Mouse (Mus musculus): ENCODE results near the gene Btbd8.

GRCm38 (mm10) chr5:107436185-107436584 lies 1.6 kb upstream of the Btbd8 start:
- TF ChIP-seq POLR2A (IDR thresholded peaks at IDR 0.05; ENCODE audit: low read depth, low read length), result no peak
- TF ChIP-seq CTCF (conservative IDR thresholded peaks at IDR 0.05; ENCODE audit: insufficient read depth, insufficient read length, low read depth, low read length), result no peak

Data from kidney, adult 2 months (tissue).